Mouse (Mus musculus): ENCODE data around the gene Ift80. TPM values are rescaled to one million over a fixed set of nuclear protein-coding genes. Genes with fewer than 3 reads are reported as not detected.
"Not testable (repeated sequence)": the region's sequence is repeated elsewhere in the genome, so short reads cannot be mapped to it uniquely, and the experiment has no call there.

The Ift80 gene
- polyA plus RNA-seq, 1 experiment from 2014 or later: 6.6 TPM

GRCm38 (mm10) chr3:69044167-69044591 is 39.8 kb upstream of the Ift80 start:
- H3K36me3 ChIP-seq (ENCODE audit: control insufficient read depth, insufficient read depth): peaks cover 29% of the 10 kb centered on the region
- peak overlapping the region; percentile 95 for H3K27ac ChIP-seq (ENCODE audit: low read length)
- peak overlapping the region; percentile 79 for H3K4me2 ChIP-seq (ENCODE audit: low read depth, low read length)
- 0% methylated on average over 41 of the region's 42 CpGs for WGBS (ENCODE audit: insufficient replicate concordance)
- H3K27me3 ChIP-seq (ENCODE audit: control insufficient read depth, insufficient read depth, low read depth, low read length): no peaks in the 10 kb centered on the region
- no peaks in the 10 kb centered on the region for H3K9me3 ChIP-seq (replicated peaks; ENCODE audit: control insufficient read depth, low read length)
- peak; percentile 57 for ATAC-seq (ENCODE audit: low read depth)
- H3K9ac ChIP-seq (ENCODE audit: low read depth, low read length): peak overlapping the region; percentile 94
- peak overlapping the region; percentile 79 for H3K4me3 ChIP-seq (ENCODE audit: low read depth, low read length)
- H3K4me1 ChIP-seq (ENCODE audit: control insufficient read depth, low read depth, low read length): peaks cover 21% of the 10 kb centered on the region

DNA sequence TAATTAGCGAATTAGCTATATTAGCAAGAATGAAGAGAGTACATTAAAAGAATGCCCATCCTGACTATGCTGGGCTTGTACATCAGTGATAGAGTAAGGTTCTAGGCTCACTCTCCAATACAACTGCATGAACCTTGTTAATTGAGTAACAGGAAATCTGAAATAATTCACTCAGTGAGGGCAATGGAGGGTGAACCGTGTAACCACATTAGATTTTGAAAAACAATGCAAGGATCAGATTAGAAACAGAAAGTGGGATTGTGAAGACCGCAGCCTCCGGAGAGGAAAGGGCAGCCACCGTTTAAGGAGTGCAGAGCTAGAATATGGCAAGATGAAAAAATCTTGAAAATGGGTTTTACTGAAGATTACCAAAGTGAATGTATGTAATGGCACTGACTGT is 36.9 kb upstream of the Ift80 start:
- Histone ChIP-seq H3K27ac (ENCODE audit: low read length) (peak overlapping the region; percentile 18), H3K4me3 (ENCODE audit: low read depth, low read length) (peak overlapping the region; percentile 67), H3K27me3 (ENCODE audit: control insufficient read depth, insufficient read depth, low read depth, low read length) (no peaks in the 10 kb centered on the region), H3K9me3 (replicated peaks; ENCODE audit: control insufficient read depth, low read length) (no peaks in the 10 kb centered on the region), H3K36me3 (ENCODE audit: control insufficient read depth, insufficient read depth) (peaks cover 47% of the 10 kb centered on the region), H3K4me1 (ENCODE audit: control insufficient read depth, low read depth, low read length) (peaks cover 14% of the 10 kb centered on the region), H3K9ac (ENCODE audit: low read depth, low read length) (peak overlapping the region; percentile 55), H3K4me2 (ENCODE audit: low read depth, low read length) (peak overlapping the region; percentile 62)
- ATAC-seq (ENCODE audit: low read depth): no peak
- 42% methylated on average over 5 of the region's 5 CpGs for WGBS (ENCODE audit: insufficient replicate concordance)

DNA sequence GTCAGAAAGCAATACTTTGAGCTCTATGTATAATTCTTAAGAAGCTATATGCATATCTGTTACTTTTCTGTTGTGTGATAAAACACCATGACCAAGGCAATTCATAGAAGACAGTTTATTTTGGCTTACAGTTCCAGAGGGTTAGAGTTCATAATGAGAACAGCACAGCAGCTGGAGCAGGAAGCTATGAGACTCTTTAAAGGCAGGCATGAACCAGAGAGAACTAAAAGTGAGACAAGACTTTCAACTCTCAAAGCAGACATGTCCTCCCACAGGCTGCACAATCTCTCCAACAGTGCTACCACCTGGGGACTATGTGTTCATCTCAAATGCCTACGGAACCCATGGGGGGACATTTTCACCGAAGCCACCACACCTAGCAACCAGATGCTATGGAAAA is 35.7 kb upstream of the Ift80 start:
- H3K9ac ChIP-seq (ENCODE audit: low read depth, low read length): peak overlapping the region; percentile 51
- peak overlapping the region; percentile 62 for H3K4me2 ChIP-seq (ENCODE audit: low read depth, low read length)
- peaks cover 55% of the 10 kb centered on the region for H3K36me3 ChIP-seq (ENCODE audit: control insufficient read depth, insufficient read depth)
- no peak for ATAC-seq (ENCODE audit: low read depth)
- H3K27ac ChIP-seq (ENCODE audit: low read length): peak overlapping the region; percentile 57
- no peaks in the 10 kb centered on the region for H3K27me3 ChIP-seq (ENCODE audit: control insufficient read depth, insufficient read depth, low read depth, low read length)
- H3K4me3 ChIP-seq (ENCODE audit: low read depth, low read length): peak overlapping the region; percentile 67
- no peaks in the 10 kb centered on the region for H3K9me3 ChIP-seq (replicated peaks; ENCODE audit: control insufficient read depth, low read length)
- peaks cover 7% of the 10 kb centered on the region for H3K4me1 ChIP-seq (ENCODE audit: control insufficient read depth, low read depth, low read length)
- 83% methylated on average over 2 of the region's 2 CpGs for WGBS (ENCODE audit: insufficient replicate concordance)

DNA sequence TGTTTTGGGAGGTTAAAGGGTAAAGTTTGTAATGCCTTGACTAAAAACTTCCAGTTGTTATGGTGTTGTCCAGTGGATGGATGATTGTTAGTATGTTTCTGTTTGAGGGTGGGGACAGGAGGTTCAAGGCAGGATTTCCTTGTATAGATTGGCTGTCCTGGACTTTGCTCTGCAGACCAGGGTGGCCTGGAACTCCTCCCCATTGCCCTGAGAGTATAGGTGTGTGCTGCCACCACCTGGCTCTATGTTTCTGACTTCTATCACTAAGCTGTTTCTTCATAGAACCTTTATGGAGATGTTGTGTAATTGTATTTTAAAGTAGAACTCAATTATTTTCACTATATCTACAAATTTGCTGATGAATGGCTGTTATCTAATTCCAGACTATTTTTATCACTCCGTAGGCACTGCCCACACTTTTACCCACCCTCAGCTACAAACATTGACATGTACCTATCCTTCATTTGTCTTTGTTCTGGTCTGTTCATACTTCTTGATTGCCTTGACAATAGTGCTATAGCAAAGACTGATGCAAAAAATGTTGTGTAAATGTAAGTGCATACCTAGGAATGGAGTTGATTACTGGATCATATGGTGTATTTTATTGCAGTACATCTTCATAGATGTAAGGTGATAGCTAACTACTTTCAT is 21.9 kb upstream of the Ift80 start:
- peaks cover 75% of the 10 kb centered on the region for H3K36me3 ChIP-seq (ENCODE audit: control insufficient read depth, insufficient read depth)

GRCm38 (mm10) chr3:69020764-69021163 is 16.4 kb upstream of the Ift80 start:
- Histone ChIP-seq H3K4me1 (ENCODE audit: control insufficient read depth, low read depth, low read length) (no peaks in the 10 kb centered on the region; the same call in 1 of the 2 replicates), H3K27me3 (ENCODE audit: control insufficient read depth, insufficient read depth, low read depth, low read length) (no peaks in the 10 kb centered on the region), H3K36me3 (ENCODE audit: control insufficient read depth, insufficient read depth) (peaks cover 75% of the 10 kb centered on the region), H3K27ac (ENCODE audit: low read length) (no peak overlapping the region), H3K4me3 (ENCODE audit: low read depth, low read length) (no peak overlapping the region), H3K9me3 (replicated peaks; ENCODE audit: control insufficient read depth, low read length) (no peaks in the 10 kb centered on the region), H3K9ac (ENCODE audit: low read depth, low read length) (no peak overlapping the region), H3K4me2 (ENCODE audit: low read depth, low read length) (no peak overlapping the region)
- no peak for ATAC-seq (ENCODE audit: low read depth)

More for the DNA sequence above, 21.9 kb upstream of the Ift80 start:
- Histone ChIP-seq H3K27me3 (ENCODE audit: control insufficient read depth, insufficient read depth, low read depth, low read length) (no peaks in the 10 kb centered on the region), H3K4me3 (ENCODE audit: low read depth, low read length) (no peak overlapping the region), H3K27ac (ENCODE audit: low read length) (no peak overlapping the region), H3K9me3 (replicated peaks; ENCODE audit: control insufficient read depth, low read length) (no peaks in the 10 kb centered on the region), H3K4me1 (ENCODE audit: control insufficient read depth, low read depth, low read length) (no peaks in the 10 kb centered on the region; the same call in 1 of the 2 replicates), H3K9ac (ENCODE audit: low read depth, low read length) (no peak overlapping the region), H3K4me2 (ENCODE audit: low read depth, low read length) (no peak overlapping the region)
- ATAC-seq (ENCODE audit: low read depth): peak; percentile 67; the same call in 1 of the 2 replicates
- WGBS (ENCODE audit: insufficient replicate concordance): 90% methylated on average over 1 of the region's 1 CpGs

- Histone ChIP-seq H3K27me3 (ENCODE audit: control insufficient read depth, insufficient read depth, low read depth, low read length) (no peaks in the 10 kb centered on the region), H3K9me3 (replicated peaks; ENCODE audit: control insufficient read depth, low read length) (no peaks in the 10 kb centered on the region), H3K9ac (ENCODE audit: low read depth, low read length) (no peak overlapping the region), H3K4me1 (ENCODE audit: control insufficient read depth, low read depth, low read length) (no peaks in the 10 kb centered on the region; the same call in 1 of the 2 replicates), H3K27ac (ENCODE audit: low read length) (no peak overlapping the region), H3K4me2 (ENCODE audit: low read depth, low read length) (no peak overlapping the region), H3K4me3 (ENCODE audit: low read depth, low read length) (no peak overlapping the region), H3K36me3 (ENCODE audit: control insufficient read depth, insufficient read depth) (peaks cover 72% of the 10 kb centered on the region)
- peak; percentile 50; the same call in 1 of the 2 replicates for ATAC-seq (ENCODE audit: low read depth)
- WGBS (ENCODE audit: insufficient replicate concordance): 83% methylated on average over 2 of the region's 2 CpGs
Observed at GRCm38 (mm10) chr3:69020285-69020684, 15.9 kb upstream of the Ift80 start.

GRCm38 (mm10) chr3:69018635-69019034 is 14.3 kb upstream of the Ift80 start:
- WGBS (ENCODE audit: insufficient replicate concordance): 96% methylated on average over 2 of the region's 2 CpGs
- H3K4me2 ChIP-seq (ENCODE audit: low read depth, low read length); H3K9ac ChIP-seq (ENCODE audit: low read depth, low read length); H3K27me3 ChIP-seq (ENCODE audit: control insufficient read depth, insufficient read depth, low read depth, low read length); H3K4me1 ChIP-seq (ENCODE audit: control insufficient read depth, low read depth, low read length); H3K4me3 ChIP-seq (ENCODE audit: low read depth, low read length); H3K9me3 ChIP-seq (replicated peaks; ENCODE audit: control insufficient read depth, low read length); H3K27ac ChIP-seq (ENCODE audit: low read length); ATAC-seq (ENCODE audit: low read depth): not testable (repeated sequence)
- peaks cover 70% of the 10 kb centered on the region for H3K36me3 ChIP-seq (ENCODE audit: control insufficient read depth, insufficient read depth)

- Histone ChIP-seq H3K4me2 (ENCODE audit: low read depth, low read length) (no peak overlapping the region), H3K4me1 (ENCODE audit: control insufficient read depth, low read depth, low read length) (no peaks in the 10 kb centered on the region), H3K4me3 (ENCODE audit: low read depth, low read length) (no peak overlapping the region), H3K9me3 (replicated peaks; ENCODE audit: control insufficient read depth, low read length) (no peaks in the 10 kb centered on the region), H3K9ac (ENCODE audit: low read depth, low read length) (no peak overlapping the region), H3K36me3 (ENCODE audit: control insufficient read depth, insufficient read depth) (peaks cover 72% of the 10 kb centered on the region), H3K27ac (ENCODE audit: low read length) (no peak overlapping the region), H3K27me3 (ENCODE audit: control insufficient read depth, insufficient read depth, low read depth, low read length) (no peaks in the 10 kb centered on the region)
- ATAC-seq (ENCODE audit: low read depth): no peak
- 74% methylated on average over 3 of the region's 3 CpGs for WGBS (ENCODE audit: insufficient replicate concordance)
Observed at GRCm38 (mm10) chr3:69017181-69017580, 12.8 kb upstream of the Ift80 start.

GRCm38 (mm10) chr3:69008873-69009272 is 4.5 kb upstream of the Ift80 start:
- Histone ChIP-seq H3K27me3 (ENCODE audit: control insufficient read depth, insufficient read depth, low read depth, low read length) (no peaks in the 10 kb centered on the region), H3K4me2 (ENCODE audit: low read depth, low read length) (peak overlapping the region; percentile 24; the same call in 1 of the 2 replicates), H3K9ac (ENCODE audit: low read depth, low read length) (no peak overlapping the region), H3K36me3 (ENCODE audit: control insufficient read depth, insufficient read depth) (peaks cover 27% of the 10 kb centered on the region), H3K4me1 (ENCODE audit: control insufficient read depth, low read depth, low read length) (peaks cover 7% of the 10 kb centered on the region), H3K27ac (ENCODE audit: low read length) (no peak overlapping the region), H3K4me3 (ENCODE audit: low read depth, low read length) (no peak overlapping the region), H3K9me3 (replicated peaks; ENCODE audit: control insufficient read depth, low read length) (no peaks in the 10 kb centered on the region)
- WGBS (ENCODE audit: insufficient replicate concordance): 48% methylated on average over 2 of the region's 2 CpGs
- no peak for ATAC-seq (ENCODE audit: low read depth)
